Mouse (Mus musculus) CD8-positive naive resting alpha-beta T cell, adult 2 months (primary cell): Measurements from ENCODE around the gene Rag1.

Source experiments
- DNase-seq, 2 experiments: peaks; one replicate each; pipeline ENCODE4 v3.0.0; 2022; ENCODE audit warnings: low read depth in 2 of 2, low spot score in 2 of 2

Rag1 gene

GRCm38 (mm10) chr2:101639840-101640350, 9.4 kb downstream of the Rag1 start:
- DNase-seq: no peak

- DNase-seq: no peak
Observed at GRCm38 (mm10) chr2:101638979-101639839, 10.1 kb downstream of the Rag1 start.

GRCm38 (mm10) chr2:101628297-101629236, 20.7 kb downstream of the Rag1 start:
- peak; percentile 44 to 62 for DNase-seq

- DNase-seq: no peak
Observed at GRCm38 (mm10) chr2:101627227-101627626, 22.1 kb downstream of the Rag1 start.

- DNase-seq: no peak
Observed at GRCm38 (mm10) chr2:101624526-101624925, 24.8 kb downstream of the Rag1 start, which contains the start of gene Rag2. Rag2 (plus strand) TSS chr2:101624718.

- no peak for DNase-seq
Observed at GRCm38 (mm10) chr2:101624011-101624410, 25.3 kb downstream of the Rag1 start.

- no peak for DNase-seq
Observed at GRCm38 (mm10) chr2:101623042-101623441, 26.3 kb downstream of the Rag1 start.

- no peak for DNase-seq
Observed at GRCm38 (mm10) chr2:101621611-101622010, 27.7 kb downstream of the Rag1 start.

- DNase-seq: no peak
Observed at GRCm38 (mm10) chr2:101620899-101621298, 28.4 kb downstream of the Rag1 start.

- DNase-seq: no peak
Observed at GRCm38 (mm10) chr2:101618373-101618772, 30.9 kb downstream of the Rag1 start.

GRCm38 (mm10) chr2:101615464-101616305, 33.6 kb downstream of the Rag1 start:
- peak in 1 of 2 experiments; percentile 14 for DNase-seq

- DNase-seq: no peak
Observed at GRCm38 (mm10) chr2:101610861-101611260, 38.4 kb downstream of the Rag1 start.

GRCm38 (mm10) chr2:101608232-101608894, 40.9 kb downstream of the Rag1 start:
- DNase-seq: no peak

GRCm38 (mm10) chr2:101603099-101603498, 46.2 kb downstream of the Rag1 start:
- no peak for DNase-seq

GRCm38 (mm10) chr2:101600703-101601102, 48.6 kb downstream of the Rag1 start:
- DNase-seq: no peak

- DNase-seq: no peak
Observed at GRCm38 (mm10) chr2:101598190-101599181, 50.8 kb downstream of the Rag1 start.

GRCm38 (mm10) chr2:101597186-101597585, 52.1 kb downstream of the Rag1 start:
- no peak for DNase-seq

- DNase-seq: no peak
Observed at GRCm38 (mm10) chr2:101594681-101595080, 54.6 kb downstream of the Rag1 start.

- no peak for DNase-seq
Observed at GRCm38 (mm10) chr2:101592886-101593285, 56.4 kb downstream of the Rag1 start.
